Mouse (Mus musculus): Measurements from ENCODE around the gene Per3.

The Per3 gene

GRCm38 (mm10) chr4:150957106-150957458 lies 87.4 kb downstream of the Per3 start:
- Histone ChIP-seq H3K27me3 (ENCODE audit: control insufficient read depth, insufficient read depth, low read length, poor library complexity, severe bottlenecking) (no peaks in the 10 kb centered on the region), H3K36me3 (ENCODE audit: control insufficient read depth, insufficient read depth, low read length, poor library complexity, severe bottlenecking) (no peaks in the 10 kb centered on the region)
- DNase-seq (ENCODE audit: low read depth, low spot score) = no peak

DNA sequence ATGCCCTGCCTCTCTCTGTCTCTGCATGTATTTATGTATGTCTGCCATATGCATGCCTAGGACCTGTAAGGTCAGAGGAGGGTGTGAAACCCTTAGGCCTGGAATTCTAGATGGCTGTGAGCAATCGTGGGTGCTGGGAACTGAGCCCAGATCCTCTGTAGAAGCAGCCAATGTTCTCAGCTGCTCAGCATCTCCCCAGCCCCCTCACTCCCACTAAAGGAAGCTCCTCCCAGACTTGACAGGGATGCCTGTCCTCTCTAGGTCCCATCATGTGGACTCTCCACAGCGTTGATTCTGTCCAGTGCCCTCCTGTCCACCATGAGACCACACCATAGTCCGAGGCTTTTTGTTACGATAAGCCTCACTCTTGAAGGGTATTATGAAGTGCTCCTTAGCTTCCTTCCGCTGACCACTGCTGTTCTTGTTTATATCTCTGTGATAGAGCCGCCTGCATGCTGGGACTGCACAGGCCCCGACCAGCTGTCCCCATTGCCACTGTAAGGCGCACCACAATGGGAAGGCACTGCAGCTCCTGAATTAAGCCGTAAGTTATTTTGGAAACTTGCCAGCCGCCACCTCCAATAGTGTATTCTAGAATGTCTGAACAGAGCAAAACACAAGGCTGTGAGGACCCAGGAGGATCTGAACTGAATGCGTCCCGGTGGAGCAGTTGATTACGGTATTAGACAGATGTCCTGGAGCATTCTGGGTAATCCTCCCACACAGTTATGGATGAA lies 87.9 kb downstream of the Per3 start:
- Histone ChIP-seq H3K36me3 (ENCODE audit: control insufficient read depth, insufficient read depth, low read length, poor library complexity, severe bottlenecking) (no peaks in the 10 kb centered on the region), H3K27me3 (ENCODE audit: control insufficient read depth, insufficient read depth, low read length, poor library complexity, severe bottlenecking) (no peaks in the 10 kb centered on the region)
- DNase-seq (ENCODE audit: low read depth, low spot score) = no peak

Data from splenic B cell, adult 2 months (primary cell).